Mouse (Mus musculus) neural tube, embryonic 15.5 days (tissue): ENCODE measurements around the gene Foxa2. TPM values are rescaled to one million over a fixed set of nuclear protein-coding genes. Genes with fewer than 3 reads are reported as not detected.

Experiments
- ATAC-seq: fragments of 200-750 bp; cut with Nextera tagmentation; 2 replicates; pipeline ENCODE4 v1.8.0; 2017; ENCODE audit warnings: mild to moderate bottlenecking, moderate TSS enrichment, moderate library complexity; ENCODE audit not compliant: low FRiP score
- H3K27ac ChIP-seq: fragments of 300-500 bp; sonication (generic); replicated peaks from 2 replicates; pipeline ENCODE4 v1.5.1; 2015; ENCODE audit warnings: mild to moderate bottlenecking, inconsistent platforms
- H3K27me3 ChIP-seq: fragments of 300-500 bp; sonication (generic); replicated peaks from 2 replicates; pipeline ENCODE4 v1.6.1; 2015; ENCODE audit warnings: inconsistent platforms
- H3K36me3 ChIP-seq: fragments of 300-500 bp; sonication (generic); 2 replicates; pipeline ENCODE4 v1.6.1; 2015; ENCODE audit warnings: inconsistent platforms
- H3K4me1 ChIP-seq: fragments of 300-500 bp; sonication (generic); 2 replicates; pipeline ENCODE4 v1.6.1; 2015; ENCODE audit warnings: inconsistent platforms
- H3K4me2 ChIP-seq: fragments of 300-500 bp; sonication (generic); 2 replicates; pipeline ENCODE4 v1.6.1; 2015; ENCODE audit warnings: inconsistent platforms, mild to moderate bottlenecking, moderate library complexity
- H3K4me3 ChIP-seq: fragments of 300-500 bp; sonication (generic); replicated peaks from 2 replicates; pipeline ENCODE4 v1.5.1; 2015; ENCODE audit warnings: mild to moderate bottlenecking, inconsistent platforms
- H3K9ac ChIP-seq: fragments of 300-500 bp; sonication (generic); replicated peaks from 2 replicates; pipeline ENCODE4 v1.6.1; 2015; ENCODE audit warnings: mild to moderate bottlenecking, inconsistent platforms
- H3K9me3 ChIP-seq: fragments of 300-500 bp; sonication (generic); replicated peaks from 2 replicates; pipeline ENCODE4 v1.6.1; 2016; ENCODE audit warnings: inconsistent platforms
- WGBS: fragments of 180-500 bp; shearing (Covaris S2); methylation state at CpG from one replicate; pipeline ENCODE4 v1.1.7; 2015; ENCODE audit warnings: mixed read lengths; 5-methylcytosine and 5-hydroxymethylcytosine counted together
- polyA plus RNA-seq: library from polyadenylated mRNA; unstranded; fragments of >200 nt; fragmentation: Nextera tagmentation; extraction: Ambion mirVana; gene quantifications from 2 replicates; pipeline ENCODE4 v1.2.1, GENCODE M21; 2015

Foxa2 gene
- polyA plus RNA-seq, 1 experiment from 2014 or later = 1.3 TPM

GRCm38 (mm10) chr2:148045543-148045936, 1.2 kb downstream of the Foxa2 start:
- Histone ChIP-seq H3K4me3 (peak overlapping the region; percentile 24), H3K4me2 (peak overlapping the region; percentile 45), H3K36me3 (no peaks in the 10 kb centered on the region), H3K9me3 (no peaks in the 10 kb centered on the region), H3K9ac (no peak overlapping the region), H3K27me3 (peaks cover 96% of the 10 kb centered on the region), H3K4me1 (peaks cover 25% of the 10 kb centered on the region), H3K27ac (no peak overlapping the region)
- no peak for ATAC-seq
- under 1% methylated on average over 25 of the region's 25 CpGs for WGBS

GRCm38 (mm10) chr2:148044877-148045539, 1.8 kb downstream of the Foxa2 start:
- Histone ChIP-seq H3K36me3 (no peaks in the 10 kb centered on the region), H3K9ac (no peak overlapping the region), H3K4me1 (peaks cover 25% of the 10 kb centered on the region), H3K4me3 (peak overlapping the region; percentile 24; the same call in 1 of the 2 replicates), H3K9me3 (no peaks in the 10 kb centered on the region), H3K27me3 (peaks cover 97% of the 10 kb centered on the region), H3K27ac (no peak overlapping the region), H3K4me2 (peak overlapping the region; percentile 45)
- WGBS = 1% methylated on average over 26 of the region's 26 CpGs
- no peak for ATAC-seq

GRCm38 (mm10) chr2:148043976-148044876, 2.5 kb downstream of the Foxa2 start:
- H3K4me2 ChIP-seq = peak overlapping the region; percentile 45
- no peak overlapping the region for H3K9ac ChIP-seq
- 1% methylated on average over 71 of the region's 71 CpGs for WGBS
- no peaks in the 10 kb centered on the region for H3K9me3 ChIP-seq
- no peak for ATAC-seq
- peak overlapping the region; percentile 24; the same call in 1 of the 2 replicates for H3K4me3 ChIP-seq
- H3K27me3 ChIP-seq = peaks cover 97% of the 10 kb centered on the region
- peaks cover 25% of the 10 kb centered on the region for H3K4me1 ChIP-seq
- no peak overlapping the region for H3K27ac ChIP-seq
- no peaks in the 10 kb centered on the region for H3K36me3 ChIP-seq

GRCm38 (mm10) chr2:148043271-148043975, 3.3 kb downstream of the Foxa2 start:
- WGBS = 2% methylated on average over 17 of the region's 17 CpGs
- Histone ChIP-seq H3K36me3 (no peaks in the 10 kb centered on the region), H3K9ac (no peak overlapping the region), H3K4me3 (no peak overlapping the region), H3K4me2 (0 out of 2 replicates have a peak overlapping the region, but pooled peaks have one; percentile 45), H3K4me1 (peaks cover 25% of the 10 kb centered on the region), H3K27me3 (peaks cover 97% of the 10 kb centered on the region), H3K9me3 (no peaks in the 10 kb centered on the region), H3K27ac (no peak overlapping the region)
- no peak for ATAC-seq

GRCm38 (mm10) chr2:148042126-148042640, 4.6 kb downstream of the Foxa2 start:
- no peak for ATAC-seq
- H3K27me3 ChIP-seq = peaks cover 97% of the 10 kb centered on the region
- H3K27ac ChIP-seq = no peak overlapping the region
- H3K4me3 ChIP-seq = no peak overlapping the region
- H3K36me3 ChIP-seq = no peaks in the 10 kb centered on the region
- H3K4me1 ChIP-seq = peaks cover 25% of the 10 kb centered on the region
- WGBS = 7% methylated on average over 3 of the region's 3 CpGs
- no peak overlapping the region for H3K9ac ChIP-seq
- H3K4me2 ChIP-seq = no peak overlapping the region
- H3K9me3 ChIP-seq = no peaks in the 10 kb centered on the region

- no peak overlapping the region for H3K9ac ChIP-seq
- no peaks in the 10 kb centered on the region for H3K9me3 ChIP-seq
- no peak overlapping the region for H3K4me2 ChIP-seq
- no peak overlapping the region for H3K4me3 ChIP-seq
- 4% methylated on average over 5 of the region's 5 CpGs for WGBS
- no peaks in the 10 kb centered on the region for H3K36me3 ChIP-seq
- peaks cover 23% of the 10 kb centered on the region for H3K4me1 ChIP-seq
- no peak overlapping the region for H3K27ac ChIP-seq
- peaks cover 97% of the 10 kb centered on the region for H3K27me3 ChIP-seq
- no peak for ATAC-seq
Measured at GRCm38 (mm10) chr2:148041381-148041780, 5.4 kb downstream of the Foxa2 start.

- no peak overlapping the region for H3K9ac ChIP-seq
- ATAC-seq = no peak
- no peaks in the 10 kb centered on the region for H3K9me3 ChIP-seq
Measured at GRCm38 (mm10) chr2:148040236-148041121, 6.3 kb downstream of the Foxa2 start.

GRCm38 (mm10) chr2:148039351-148040235, 7.2 kb downstream of the Foxa2 start:
- H3K27ac ChIP-seq = no peak overlapping the region

More at GRCm38 (mm10) chr2:148040236-148041121, 6.3 kb downstream of the Foxa2 start:
- H3K36me3 ChIP-seq = no peaks in the 10 kb centered on the region
- peaks cover 98% of the 10 kb centered on the region for H3K27me3 ChIP-seq
- H3K4me2 ChIP-seq = no peak overlapping the region
- H3K4me1 ChIP-seq = peaks cover 15% of the 10 kb centered on the region
- 0% methylated on average over 37 of the region's 37 CpGs for WGBS
- H3K27ac ChIP-seq = no peak overlapping the region
- H3K4me3 ChIP-seq = no peak overlapping the region

DNA sequence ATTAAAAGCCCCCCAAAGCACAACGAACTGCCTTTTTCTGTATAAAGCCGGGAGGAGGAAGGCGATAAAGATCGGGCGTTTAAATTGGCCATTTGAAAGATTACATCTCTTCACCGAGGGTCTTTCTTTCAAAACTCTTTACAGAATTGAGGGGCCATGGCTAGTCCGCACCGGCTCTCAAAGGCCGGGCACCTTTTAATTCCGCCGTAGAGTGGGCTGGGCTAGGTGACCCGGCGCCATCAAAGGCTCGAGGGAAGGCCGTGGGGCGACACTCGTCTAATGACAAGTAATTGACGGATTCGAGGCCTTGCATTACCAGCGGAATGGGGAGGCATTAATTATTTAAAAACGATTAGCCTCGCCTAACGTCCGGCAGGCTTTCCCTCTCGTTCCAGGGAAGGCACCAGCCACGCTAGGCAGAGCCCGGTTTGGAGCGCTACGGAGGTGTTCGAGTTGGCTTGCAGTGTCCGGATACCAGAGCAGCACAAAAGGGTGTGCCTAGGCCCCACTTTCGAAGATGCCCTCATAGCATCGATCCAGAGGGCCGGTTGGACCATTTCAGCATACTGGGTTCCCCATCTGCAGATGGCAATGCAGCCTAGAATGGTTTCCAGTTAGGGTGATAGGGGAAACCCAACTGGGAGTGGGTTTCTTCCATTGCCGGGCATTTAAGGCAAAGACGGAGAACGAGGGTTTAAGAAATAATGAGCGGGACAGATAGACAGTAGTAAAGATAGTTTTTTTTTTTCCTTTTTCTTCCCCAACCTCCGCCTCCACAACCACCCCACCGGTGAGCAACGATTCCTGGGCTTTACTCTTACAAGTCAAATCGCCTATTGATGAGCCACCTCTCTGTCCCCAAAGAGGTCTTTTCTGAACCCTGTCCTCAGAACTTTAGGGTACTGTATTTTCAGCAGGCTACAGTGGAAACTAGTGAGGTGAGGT, 8.1 kb downstream of the Foxa2 start:
- no peaks in the 10 kb centered on the region for H3K9me3 ChIP-seq
- under 1% methylated on average over 42 of the region's 42 CpGs for WGBS
- H3K36me3 ChIP-seq = no peaks in the 10 kb centered on the region
- peaks cover 100% of the 10 kb centered on the region for H3K27me3 ChIP-seq
- no peak overlapping the region for H3K9ac ChIP-seq
- no peak overlapping the region for H3K4me2 ChIP-seq
- 0 out of 2 replicates have a peak, but pooled peaks cover under 1% of the 10 kb centered on the region for H3K4me1 ChIP-seq
- no peak overlapping the region for H3K27ac ChIP-seq
- ATAC-seq = no peak
- no peak overlapping the region for H3K4me3 ChIP-seq

More at GRCm38 (mm10) chr2:148039351-148040235, 7.2 kb downstream of the Foxa2 start:
- peaks cover 98% of the 10 kb centered on the region for H3K27me3 ChIP-seq
- under 1% methylated on average over 53 of the region's 53 CpGs for WGBS
- H3K36me3 ChIP-seq = no peaks in the 10 kb centered on the region
- peaks cover 10% of the 10 kb centered on the region for H3K4me1 ChIP-seq
- no peak overlapping the region for H3K9ac ChIP-seq
- H3K9me3 ChIP-seq = no peaks in the 10 kb centered on the region
- H3K4me3 ChIP-seq = no peak overlapping the region
- peak; percentile 24; the same call in 1 of the 2 replicates for ATAC-seq
- H3K4me2 ChIP-seq = no peak overlapping the region
